Mouse (Mus musculus) frontal cortex, adult 2 months (tissue): ENCODE data around the gene Ppp1r1b. TPM values are rescaled to one million over a fixed set of nuclear protein-coding genes. Genes with fewer than 3 reads are reported as not detected.

Experiments
- DNase-seq, 2 experiments: peaks; one replicate each; pipeline ENCODE4 v3.0.0; 2022; ENCODE audit warnings: low spot score in 1 of 2; ENCODE audit errors: extremely low spot score in 1 of 2
- polyA plus RNA-seq: library from polyadenylated mRNA; depleted of rRNA; stranded (reverse); fragments of >200 nt; gene quantifications from 2 replicates; pipeline ENCODE4 v1.2.3, GENCODE M21; 2012; rRNA removed

The Ppp1r1b gene
- 104 and 156 TPM in 2 replicates for polyA plus RNA-seq

- DNase-seq = peak; percentile 48 to 82
Measured at GRCm38 (mm10) chr11:98348083-98348961, at the start of gene Ppp1r1b. Ppp1r1b (plus strand) TSS chr11:98348404.

GRCm38 (mm10) chr11:98298484-98299205 is 49.6 kb upstream of the Ppp1r1b start:
- no peak for DNase-seq

- DNase-seq = peak; percentile 58 to 70
Measured at GRCm38 (mm10) chr11:98313790-98314323, 34.3 kb upstream of the Ppp1r1b start.

GRCm38 (mm10) chr11:98317479-98317878 is 30.7 kb upstream of the Ppp1r1b start:
- no peak for DNase-seq

- DNase-seq = no peak
Measured at GRCm38 (mm10) chr11:98318421-98319116, 29.6 kb upstream of the Ppp1r1b start.

GRCm38 (mm10) chr11:98319120-98319519 is 29.1 kb upstream of the Ppp1r1b start:
- DNase-seq = no peak

- DNase-seq = no peak
Measured at GRCm38 (mm10) chr11:98319544-98319943, 28.7 kb upstream of the Ppp1r1b start.

GRCm38 (mm10) chr11:98319944-98320343 is 28.3 kb upstream of the Ppp1r1b start:
- no peak for DNase-seq

GRCm38 (mm10) chr11:98320381-98320780 is 27.8 kb upstream of the Ppp1r1b start:
- no peak for DNase-seq

GRCm38 (mm10) chr11:98320806-98321676 is 27.2 kb upstream of the Ppp1r1b start:
- no peak for DNase-seq

- no peak for DNase-seq
Measured at GRCm38 (mm10) chr11:98321677-98322003, 26.6 kb upstream of the Ppp1r1b start.

GRCm38 (mm10) chr11:98322159-98322558 is 26.0 kb upstream of the Ppp1r1b start:
- no peak for DNase-seq

GRCm38 (mm10) chr11:98323136-98323866 is 24.9 kb upstream of the Ppp1r1b start:
- no peak for DNase-seq

- DNase-seq = no peak
Measured at GRCm38 (mm10) chr11:98323933-98324332, 24.3 kb upstream of the Ppp1r1b start.

GRCm38 (mm10) chr11:98325191-98325820 is 22.9 kb upstream of the Ppp1r1b start:
- no peak for DNase-seq

GRCm38 (mm10) chr11:98325821-98326218 is 22.4 kb upstream of the Ppp1r1b start:
- DNase-seq = no peak

- no peak for DNase-seq
Measured at GRCm38 (mm10) chr11:98326741-98327135, 21.5 kb upstream of the Ppp1r1b start.

GRCm38 (mm10) chr11:98327136-98328030 is 20.8 kb upstream of the Ppp1r1b start:
- no peak for DNase-seq
